Mouse (Mus musculus) bone marrow macrophage, adult 2 months (primary cell): ENCODE results near the gene Grb10.

Experiments used
- CTCF ChIP-seq: IDR thresholded peaks from 2 replicates; pipeline ENCODE4 v1.5.1; 2012; ENCODE audit warnings: low read depth, mild to moderate bottlenecking, low read length, moderate library complexity
- POLR2A ChIP-seq: IDR thresholded peaks from 2 replicates; pipeline ENCODE4 v1.6.1; 2012; ENCODE audit warnings: mild to moderate bottlenecking, low read depth, low read length, borderline replicate concordance

DNA sequence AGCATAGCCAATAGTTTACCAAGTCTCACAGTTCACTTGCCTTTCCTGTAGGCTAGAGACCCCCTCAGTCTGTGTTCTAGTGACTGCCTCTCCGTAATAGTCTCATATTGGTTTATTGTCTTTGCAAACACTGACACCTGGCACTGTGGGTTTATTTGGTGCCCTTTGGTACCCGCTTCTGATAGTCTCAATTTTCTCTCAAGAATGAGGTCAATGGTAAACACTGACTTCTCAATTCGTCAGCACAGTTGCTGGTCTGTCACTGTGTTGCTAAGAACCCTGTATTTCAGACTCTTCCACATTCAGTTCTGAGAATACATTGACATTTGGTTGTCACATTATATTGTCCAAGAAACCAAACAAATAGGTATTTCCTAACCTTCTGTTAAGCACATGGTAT, 150.4 kb downstream of the Grb10 start:
- no peak for TF ChIP-seq CTCF
- no peak for TF ChIP-seq POLR2A
